Mouse (Mus musculus) liver, embryonic 15.5 days (tissue): ENCODE results near the gene Vmn2r121. TPM values are rescaled to one million over a fixed set of nuclear protein-coding genes. Genes with fewer than 3 reads are reported as not detected.

Experiments
- ATAC-seq: fragments of 200-750 bp; cut with Nextera tagmentation; 2 replicates; pipeline ENCODE4 v1.8.0; 2017; ENCODE audit warnings: moderate number of reproducible peaks, mild to moderate bottlenecking, moderate library complexity; ENCODE audit not compliant: insufficient read depth
- H3K27ac ChIP-seq: fragments of 300-500 bp; sonication (generic); replicated peaks from 2 replicates; pipeline ENCODE4 v1.5.1; 2015; ENCODE audit warnings: mild to moderate bottlenecking, inconsistent platforms
- H3K27me3 ChIP-seq: fragments of 300-500 bp; sonication (generic); 2 replicates; pipeline ENCODE4 v1.6.1; 2015; ENCODE audit warnings: mild to moderate bottlenecking, inconsistent platforms
- H3K36me3 ChIP-seq: fragments of 300-500 bp; sonication (generic); replicated peaks from 2 replicates; pipeline ENCODE4 v1.6.1; 2015; ENCODE audit warnings: moderate library complexity, mild to moderate bottlenecking, inconsistent platforms
- H3K4me1 ChIP-seq: fragments of 300-500 bp; sonication (generic); replicated peaks from 2 replicates; pipeline ENCODE4 v1.6.1; 2015; ENCODE audit warnings: inconsistent platforms
- H3K4me2 ChIP-seq: fragments of 300-500 bp; sonication (generic); 2 replicates; pipeline ENCODE4 v1.6.1; 2015; ENCODE audit warnings: moderate library complexity, mild to moderate bottlenecking, inconsistent platforms
- H3K4me3 ChIP-seq: fragments of 300-500 bp; sonication (generic); replicated peaks from 2 replicates; pipeline ENCODE4 v1.5.1; 2015; ENCODE audit warnings: mild to moderate bottlenecking, inconsistent platforms
- H3K9ac ChIP-seq: fragments of 300-500 bp; sonication (generic); 2 replicates; pipeline ENCODE4 v1.6.1; 2015; ENCODE audit warnings: moderate library complexity, mild to moderate bottlenecking, inconsistent platforms
- H3K9me3 ChIP-seq: fragments of 300-500 bp; sonication (generic); replicated peaks from 2 replicates; pipeline ENCODE4 v1.6.1; 2016; ENCODE audit warnings: inconsistent platforms
- WGBS: fragments of 180-500 bp; shearing (Covaris S2); methylation state at CpG from one replicate; pipeline ENCODE4 v1.1.7; 2015; ENCODE audit warnings: mixed read lengths; ENCODE audit not compliant: insufficient replicate concordance; 5-methylcytosine and 5-hydroxymethylcytosine counted together
- polyA plus RNA-seq: library from polyadenylated mRNA; unstranded; fragments of >200 nt; fragmentation: Nextera tagmentation; extraction: Ambion mirVana; gene quantifications from 2 replicates; pipeline ENCODE4 v1.2.1, GENCODE M21; 2015

Vmn2r121 gene
- not detected in 2 replicates for polyA plus RNA-seq

GRCm38 (mm10) chrX:124135852-124136251, at the start of gene Vmn2r121:
Vmn2r121 (minus strand) TSS chrX:124135952.
- WGBS = 48% methylated on average over 5 of the region's 5 CpGs
- no peak for ATAC-seq
- H3K9me3 ChIP-seq = no peaks in the 10 kb centered on the region
- no peaks in the 10 kb centered on the region for H3K4me1 ChIP-seq
- H3K9ac ChIP-seq = no peak within 1 kb of the TSS
- H3K27ac ChIP-seq = no peak within 1 kb of the TSS
- no peak within 1 kb of the TSS for H3K4me3 ChIP-seq
- H3K4me2 ChIP-seq = no peak within 1 kb of the TSS
- no peaks in the 10 kb centered on the region for H3K36me3 ChIP-seq
- no peaks in the 10 kb centered on the region for H3K27me3 ChIP-seq
